Comparison of ENCODE assay signal across 26 mouse cellular contexts in genomic region chr15:31332541-31333163, GRCm38 (mm10). TPM values are rescaled to one million over a fixed set of nuclear protein-coding genes. Genes with fewer than 3 reads are reported as not detected.
DNase-seq lines count a peak whose midpoint lies in the region; ATAC-seq and TF ChIP-seq lines count a peak whose summit lies in the region.
"Had no signal": no experiment of that assay in that cellular context is flagged by ENCODE, and none has a peak within 500 bp of the region (broad histone marks: within the 10 kb centered on the region; RNA-seq: fewer than 3 reads in every experiment).

No protein-coding gene starts in this region.

- peak; percentile 38 for ATAC-seq in megakaryocyte, adult 5-6 weeks (ENCODE audit: poor library complexity, severe bottlenecking)
- ATAC-seq in CD4-positive, CD25-positive, alpha-beta regulatory T cell, adult 4 months = no peak
- ATAC-seq: forebrain, postnatal 0 days; lung, postnatal 0 days; midbrain, embryonic 13.5 days had no signal

- intact Hi-C loops in gastrocnemius, adult 2 months (cut with DNase I) = no loop called here

- DNase-seq in gastrocnemius, adult 2 months = no peak
- no peak for DNase-seq in gastrocnemius, postnatal 4 days (ENCODE audit: low spot score in 2 of 2)
- DNase-seq in thymus, postnatal 0 days (ENCODE audit: low spot score) = peak; percentile 13
- no peak for DNase-seq in thymus, postnatal 36 days
- DNase-seq in embryo, embryonic 10 days (ENCODE audit: low spot score) = no peak
- no peak for DNase-seq in adrenal gland, adult 2 months
- DNase-seq: adrenal gland, postnatal 10 days; cerebellum, adult 8-10 months; cerebellum, postnatal 36 days; forebrain, postnatal 0 days; gastrocnemius, postnatal 36 days; heart, postnatal 4 days; kidney, adult 8-10 months; kidney, postnatal 14 days; liver; right cerebral cortex, postnatal 14 days; thymus, adult 18-20 months had no signal

- TF ChIP-seq CTCF in gastrocnemius, adult 2 months (IDR thresholded peaks at IDR 0.05) = no peak

- peak overlapping the region; percentile 54 for H3K27ac ChIP-seq in gastrocnemius, adult 2 months
- H3K27ac ChIP-seq: embryonic facial prominence, embryonic 10.5 days; heart, embryonic 10.5 days; hindbrain, embryonic 15.5 days; limb, embryonic 10.5 days; midbrain, embryonic 13.5 days had no signal

- H3K4me3 ChIP-seq in gastrocnemius, adult 2 months = no peak overlapping the region
- H3K4me3 ChIP-seq: embryonic facial prominence, embryonic 10.5 days; heart, embryonic 10.5 days; hindbrain, embryonic 15.5 days; limb, embryonic 10.5 days; megakaryocyte, embryonic 14.5 days; midbrain, embryonic 13.5 days had no signal

RNA-seq across cellular contexts. Expression of gene Ankrd33b, which starts 34.9 kb away (rescaled TPM):
- total RNA-seq in gastrocnemius, adult 2 months (2021) = 10 to 100 TPM; 11.9 to 31.5 TPM
- total RNA-seq in gastrocnemius, postnatal 4 days (2021) = 1 to 10 TPM; 4.9 to 5.3 TPM
- polyA plus RNA-seq in thymus, postnatal 0 days (2015; fragmentation: Nextera tagmentation; extraction: Ambion mirVana) = 10.8 and 11.2 TPM in 2 replicates
- 4.8 and 5.1 TPM in 2 replicates for total RNA-seq in megakaryocyte, adult 5-6 weeks (2015)
- 5.8 and 9.1 TPM in 2 replicates for total RNA-seq in megakaryocyte, adult 5-6 weeks (2017)
- polyA plus RNA-seq in CD4-positive, CD25-positive, alpha-beta regulatory T cell, adult 4 months (2017; shearing (Covaris generic)) = not detected
- total RNA-seq in adrenal gland, adult 2 months (2021) = 1 to 10 TPM; 1.1 to 1.9 TPM
- polyA plus RNA-seq in adrenal gland, adult 2 months (2012; rRNA removed) = 1.5 and 1.9 TPM in 2 replicates
